8 mouse cellular contexts compared by ENCODE assay signal in genomic region chr19:6952712-6953037, GRCm38 (mm10). TPM values are rescaled to one million over a fixed set of nuclear protein-coding genes. Genes with fewer than 3 reads are reported as not detected.
DNase-seq lines count a peak whose midpoint lies in the region; TF ChIP-seq lines count a peak whose summit lies in the region.

No protein-coding gene starts in this region.

- H3K36me3 ChIP-seq in macrophage (ENCODE audit: inconsistent target), result peaks cover 34% of the 10 kb centered on the region

- no peaks in the 10 kb centered on the region; the same call in 1 of the 2 replicates for H3K79me2 ChIP-seq in macrophage (ENCODE audit: inconsistent target)

- no peak for TF ChIP-seq POLR2A in cortical plate, adult 2 months (IDR thresholded peaks at IDR 0.05; ENCODE audit: extremely low read depth, insufficient read depth, low read length)

- H3K27ac ChIP-seq in cortical plate, adult 2 months (ENCODE audit: insufficient read depth, low read length), result peak overlapping the region; percentile 76
- peak overlapping the region; percentile 92 for H3K27ac ChIP-seq in macrophage

- peaks cover 2% of the 10 kb centered on the region; the same call in 1 of the 2 replicates for H3K4me1 ChIP-seq in cortical plate, adult 2 months (ENCODE audit: control insufficient read depth, insufficient read depth, low read length)

- WGBS in macrophage (ENCODE audit: missing documents), result 15% methylated on average over 3 of the region's 3 CpGs

- peak overlapping the region; percentile 66 for H3K4me3 ChIP-seq in cortical plate, adult 2 months (ENCODE audit: insufficient read depth, low read length)
- H3K4me3 ChIP-seq in macrophage (ENCODE audit: inconsistent target), result peak overlapping the region; percentile 71

- intact Hi-C loops in heart, postnatal 10 days (cut with DNase I), result loop anchor here (1.0 to 2.0 kb wide), 2 partner anchors 16 to 22 kb away; partner anchors contain the start of gene Ppp1r14b

- TF ChIP-seq CTCF in cortical plate, adult 2 months (IDR thresholded peaks at IDR 0.05; ENCODE audit: extremely low read depth, insufficient read depth, low read length), result no peak

- DNase-seq in NIH3T3 (ENCODE audit: low read depth), result peak; percentile 70
- DNase-seq in heart, postnatal 10 days, result peak; percentile 47 to 62
- peak; percentile 62 to 86 for DNase-seq in kidney, postnatal 25 days
- peak; percentile 57 for DNase-seq in urinary bladder, adult 2 months (ENCODE audit: low spot score)
- no peak for DNase-seq in left cerebral cortex, adult 18-20 months (ENCODE audit: low spot score in 2 of 2)
- no peak for DNase-seq in spleen, postnatal 36 days (ENCODE audit: low spot score in 2 of 2)

RNA-seq across cellular contexts. Expression of gene Gpr137, which starts 10.4 kb away (rescaled TPM):
- polyA plus RNA-seq in cortical plate, adult 2 months (2012; rRNA removed), result 117 and 121 TPM in 2 replicates
- 10 to 100 TPM; 28.8 to 32.4 TPM for total RNA-seq in heart, postnatal 10 days (2021)
- 100 to 1,000 TPM in 1 of 26 experiments, 10 to 100 TPM in 25; 27.2 to 109 (median 56.2) TPM for total RNA-seq in macrophage (2018; cell fraction: chromatin; rRNA removed)
- total RNA-seq in macrophage (2018; cell fraction: cytosol; rRNA removed), result 10 to 100 TPM; 16.5 to 34.5 (median 24.1) TPM
- total RNA-seq in macrophage (2018; cell fraction: nucleus; rRNA removed), result 10 to 100 TPM; 23.7 to 92.5 (median 55.7) TPM
- 15.6 to 35.9 TPM (median 30.6 TPM) in 3 replicates for polyA plus RNA-seq in macrophage (2018)
- 46.3 and 52.2 TPM in 2 replicates for polyA plus RNA-seq in urinary bladder, adult 2 months (2012; rRNA removed)
- 100 to 1,000 TPM; 103 to 106 TPM for total RNA-seq in left cerebral cortex, adult 18-20 months (2021)

RNA-seq across cellular contexts. Expression of gene Bad, which starts 11.0 kb away (rescaled TPM):
- 60.4 and 66.3 TPM in 2 replicates for polyA plus RNA-seq in cortical plate, adult 2 months (2012; rRNA removed)
- 10 to 100 TPM; 30.8 to 34.1 TPM for total RNA-seq in heart, postnatal 10 days (2021)
- 10 to 100 TPM in 20 of 26 experiments, 1 to 10 TPM in 6; 4.0 to 36.4 (median 20.2) TPM for total RNA-seq in macrophage (2018; cell fraction: chromatin; rRNA removed)
- total RNA-seq in macrophage (2018; cell fraction: cytosol; rRNA removed), result 10 to 100 TPM; 31.1 to 49.0 (median 39.7) TPM
- 10 to 100 TPM in 21 of 26 experiments, 1 to 10 TPM in 5; 7.4 to 26.7 (median 14.3) TPM for total RNA-seq in macrophage (2018; cell fraction: nucleus; rRNA removed)
- 40.5 to 63.3 TPM (median 50.1 TPM) in 3 replicates for polyA plus RNA-seq in macrophage (2018)
- 67.2 and 75.9 TPM in 2 replicates for polyA plus RNA-seq in urinary bladder, adult 2 months (2012; rRNA removed)
- total RNA-seq in left cerebral cortex, adult 18-20 months (2021), result 10 to 100 TPM; 39.0 to 40.5 TPM

RNA-seq across cellular contexts. Expression of gene Kcnk4, which starts 18.4 kb away (rescaled TPM):
- 57.1 and 59.0 TPM in 2 replicates for polyA plus RNA-seq in cortical plate, adult 2 months (2012; rRNA removed)
- total RNA-seq in heart, postnatal 10 days (2021), result under 1 TPM in 1 of 2 experiments, not detected in 1; 0.27 TPM
- not detected for total RNA-seq in macrophage (2018; cell fraction: chromatin; rRNA removed)
- total RNA-seq in macrophage (2018; cell fraction: cytosol; rRNA removed), result not detected
- not detected for total RNA-seq in macrophage (2018; cell fraction: nucleus; rRNA removed)
- not detected in 3 replicates for polyA plus RNA-seq in macrophage (2018)
- 1.6 and 1.8 TPM in 2 replicates for polyA plus RNA-seq in urinary bladder, adult 2 months (2012; rRNA removed)
- 10 to 100 TPM; 29.2 to 37.4 TPM for total RNA-seq in left cerebral cortex, adult 18-20 months (2021)

RNA-seq across cellular contexts. Expression of gene Ppp1r14b, which starts 22.1 kb away (rescaled TPM):
- 48.3 and 49.4 TPM in 2 replicates for polyA plus RNA-seq in cortical plate, adult 2 months (2012; rRNA removed)
- total RNA-seq in heart, postnatal 10 days (2021), result 100 to 1,000 TPM; 168 to 180 TPM
- total RNA-seq in macrophage (2018; cell fraction: chromatin; rRNA removed), result 10 to 100 TPM in 22 of 26 experiments, 1 to 10 TPM in 4; 5.2 to 52.6 (median 18.4) TPM
- 100 to 1,000 TPM in 19 of 26 experiments, 10 to 100 TPM in 7; 70.2 to 154 (median 105) TPM for total RNA-seq in macrophage (2018; cell fraction: cytosol; rRNA removed)
- 10 to 100 TPM; 22.5 to 80.6 (median 39.4) TPM for total RNA-seq in macrophage (2018; cell fraction: nucleus; rRNA removed)
- 51.9 to 204 TPM (median 81.4 TPM) in 3 replicates for polyA plus RNA-seq in macrophage (2018)
- 100 and 132 TPM in 2 replicates for polyA plus RNA-seq in urinary bladder, adult 2 months (2012; rRNA removed)
- 10 to 100 TPM; 54.7 to 64.7 TPM for total RNA-seq in left cerebral cortex, adult 18-20 months (2021)

RNA-seq across cellular contexts. Expression of gene Plcb3, which starts 23.6 kb away (rescaled TPM):
- 17.4 and 18.4 TPM in 2 replicates for polyA plus RNA-seq in cortical plate, adult 2 months (2012; rRNA removed)
- 10 to 100 TPM; 18.1 to 19.3 TPM for total RNA-seq in heart, postnatal 10 days (2021)
- total RNA-seq in macrophage (2018; cell fraction: chromatin; rRNA removed), result 100 to 1,000 TPM in 11 of 26 experiments, 10 to 100 TPM in 15; 62.5 to 333 (median 91.9) TPM
- total RNA-seq in macrophage (2018; cell fraction: cytosol; rRNA removed), result 10 to 100 TPM in 24 of 26 experiments, 1 to 10 TPM in 2; 7.6 to 22.0 (median 14.4) TPM
- total RNA-seq in macrophage (2018; cell fraction: nucleus; rRNA removed), result 100 to 1,000 TPM in 2 of 26 experiments, 10 to 100 TPM in 24; 23.3 to 148 (median 41.0) TPM
- 15.2 to 25.2 TPM (median 24.8 TPM) in 3 replicates for polyA plus RNA-seq in macrophage (2018)
- polyA plus RNA-seq in urinary bladder, adult 2 months (2012; rRNA removed), result 83.5 and 88.1 TPM in 2 replicates
- 10 to 100 TPM; 14.2 to 14.6 TPM for total RNA-seq in left cerebral cortex, adult 18-20 months (2021)

Comparison
In these comparisons a context has a peak if more than half of its experiments do, and no peak if none do; other contexts are left out.
1. DNase-seq: peak in NIH3T3 (single experiment), heart, postnatal 10 days (2 of 2), kidney, postnatal 25 days (2 of 2) and urinary bladder, adult 2 months (single experiment); none in left cerebral cortex, adult 18-20 months (0 of 2) and spleen, postnatal 36 days (0 of 2).
2. RNA of gene Kcnk4, which starts 18.4 kb away (polyA plus RNA-seq): 57.1 to 59.0 TPM in cortical plate, adult 2 months; 1.6 to 1.8 TPM in urinary bladder, adult 2 months and not detected in macrophage; every median in the first group is over 10 times any median in the second.